Mouse (Mus musculus) heart, postnatal 10 days (tissue): Measurements from ENCODE around the gene Egfl6. TPM values are rescaled to one million over a fixed set of nuclear protein-coding genes. Genes with fewer than 3 reads are reported as not detected.

ENCODE experiments used
- DNase-seq, 2 experiments: peaks; one replicate each; pipeline ENCODE4 v3.0.0; 2021
- intact Hi-C: fragments of 180-260 bp; cut with DNase I; formaldehyde crosslinking; loops from one replicate; pipeline ENCODE4 v1.15.1; 2025
- total RNA-seq, 2 experiments: library from RNA; stranded (reverse); gene quantifications; 2 replicates each; pipeline ENCODE4 v1.2.3; 2021

Gene Egfl6
- total RNA-seq, 2 experiments from 2014 or later: 0.79 to 0.82 TPM

- peak; percentile 35 to 41 for DNase-seq
- intact Hi-C loops: loop anchor here (10.0 kb wide), 1 partner anchor 716 kb away; no protein-coding TSS in a partner anchor
Measured at GRCm38 (mm10) chrX:166518345-166518744, 67.2 kb downstream of the Egfl6 start, which contains the start of gene Tceanc. TSS of gene Tceanc (minus strand) at chrX:166518567.

DNA sequence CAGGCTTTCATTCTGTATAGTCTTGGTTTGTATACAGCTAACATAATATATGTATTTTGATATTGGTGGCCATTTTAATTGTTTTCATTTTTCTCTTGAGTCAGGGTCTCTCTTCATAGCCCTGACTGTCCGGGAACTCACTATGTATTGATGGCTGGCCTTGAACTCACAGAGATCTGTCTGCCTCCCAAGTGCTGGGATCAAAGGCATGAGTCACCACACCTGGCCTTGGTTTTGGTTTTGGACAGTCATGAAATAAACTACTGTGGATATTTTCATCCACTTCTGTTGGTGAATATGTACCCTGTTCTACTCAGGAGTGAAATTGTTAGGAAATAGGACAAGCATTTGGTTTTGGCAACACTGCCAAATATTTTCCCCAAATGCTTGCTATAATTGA is 68.9 kb downstream of the Egfl6 start:
- DNase-seq: no peak
- intact Hi-C loops: loop anchor here (10.0 kb wide), 1 partner anchor 718 kb away; no protein-coding TSS in a partner anchor

DNA sequence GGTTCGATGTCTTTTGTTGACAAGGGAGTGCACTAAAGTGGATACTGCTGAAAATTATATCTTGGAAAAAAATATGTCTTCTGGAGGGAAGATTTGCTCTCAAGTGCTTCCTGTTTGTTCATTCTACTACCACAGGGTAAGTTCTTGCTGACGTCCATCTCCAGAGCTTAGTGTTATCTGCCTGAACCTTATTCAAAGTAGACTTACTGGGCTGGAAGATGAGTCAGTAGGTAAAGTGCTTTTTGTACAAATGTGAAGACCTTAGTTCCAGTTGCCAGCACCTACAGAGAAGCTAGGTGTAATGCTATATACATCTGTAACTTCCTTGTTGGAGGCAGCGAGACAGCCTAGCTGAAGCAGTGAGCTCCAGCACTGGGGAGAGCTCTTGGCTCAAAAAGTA is 69.6 kb downstream of the Egfl6 start:
- intact Hi-C loops: loop anchor here (10.0 kb wide), 1 partner anchor 719 kb away; no protein-coding TSS in a partner anchor
- no peak for DNase-seq

DNA sequence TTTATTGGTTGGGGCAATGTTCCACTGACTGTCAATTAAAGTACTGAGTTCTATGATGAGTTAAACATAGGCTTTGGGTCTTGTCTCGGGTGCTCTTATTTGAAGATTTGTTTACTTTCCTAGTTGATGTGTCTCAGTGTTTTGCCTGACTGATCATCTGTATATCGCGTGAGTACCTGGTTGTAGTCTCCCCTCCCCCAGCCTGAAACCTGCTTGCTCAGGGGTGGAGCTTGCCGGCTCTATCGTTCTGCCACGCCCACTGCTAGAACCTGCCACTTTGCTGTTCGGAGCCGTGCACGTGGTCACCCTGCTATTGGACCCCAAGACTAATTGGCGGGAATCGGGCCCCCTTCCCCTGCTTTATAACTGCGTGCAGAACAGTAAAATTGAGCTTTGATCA is 71.5 kb downstream of the Egfl6 start:
- peak in 1 of 2 experiments; percentile 6 for DNase-seq
- intact Hi-C loops: loop anchor here (5.0 to 10.0 kb wide), 4 partner anchors 72 to 721 kb away; partner anchors contain the start of genes Gemin8, Ofd1 and Trappc2

DNA sequence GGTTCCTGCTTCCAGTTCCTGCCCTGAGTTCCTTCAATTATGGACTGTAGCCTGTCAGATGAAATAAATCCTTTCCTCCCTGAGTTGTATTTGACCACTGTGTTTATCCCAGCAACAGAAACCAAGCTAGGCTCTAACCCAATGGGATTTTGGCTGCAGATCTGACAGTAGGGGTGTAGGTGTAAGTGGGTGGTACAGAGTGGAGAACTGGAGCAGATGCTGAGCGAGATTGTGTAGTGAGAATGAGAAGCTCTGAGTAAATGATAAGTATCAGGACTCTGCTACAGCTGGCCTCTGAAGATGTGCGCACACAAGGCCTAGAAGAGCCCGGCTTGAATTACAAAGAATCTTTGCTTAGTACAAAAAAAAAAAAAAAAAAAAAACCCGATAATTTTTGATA is 73.4 kb downstream of the Egfl6 start:
- no peak for DNase-seq
- intact Hi-C loops: loop anchor here (5.0 to 10.0 kb wide), 4 partner anchors 70 to 723 kb away; partner anchors contain the start of genes Gemin8, Ofd1 and Trappc2

- intact Hi-C loops: loop anchor here (5.0 to 10.0 kb wide), 4 partner anchors 69 to 724 kb away; partner anchors contain the start of genes Gemin8, Ofd1 and Trappc2
- no peak for DNase-seq
Measured at GRCm38 (mm10) chrX:166511107-166511506, 74.4 kb downstream of the Egfl6 start.

DNA sequence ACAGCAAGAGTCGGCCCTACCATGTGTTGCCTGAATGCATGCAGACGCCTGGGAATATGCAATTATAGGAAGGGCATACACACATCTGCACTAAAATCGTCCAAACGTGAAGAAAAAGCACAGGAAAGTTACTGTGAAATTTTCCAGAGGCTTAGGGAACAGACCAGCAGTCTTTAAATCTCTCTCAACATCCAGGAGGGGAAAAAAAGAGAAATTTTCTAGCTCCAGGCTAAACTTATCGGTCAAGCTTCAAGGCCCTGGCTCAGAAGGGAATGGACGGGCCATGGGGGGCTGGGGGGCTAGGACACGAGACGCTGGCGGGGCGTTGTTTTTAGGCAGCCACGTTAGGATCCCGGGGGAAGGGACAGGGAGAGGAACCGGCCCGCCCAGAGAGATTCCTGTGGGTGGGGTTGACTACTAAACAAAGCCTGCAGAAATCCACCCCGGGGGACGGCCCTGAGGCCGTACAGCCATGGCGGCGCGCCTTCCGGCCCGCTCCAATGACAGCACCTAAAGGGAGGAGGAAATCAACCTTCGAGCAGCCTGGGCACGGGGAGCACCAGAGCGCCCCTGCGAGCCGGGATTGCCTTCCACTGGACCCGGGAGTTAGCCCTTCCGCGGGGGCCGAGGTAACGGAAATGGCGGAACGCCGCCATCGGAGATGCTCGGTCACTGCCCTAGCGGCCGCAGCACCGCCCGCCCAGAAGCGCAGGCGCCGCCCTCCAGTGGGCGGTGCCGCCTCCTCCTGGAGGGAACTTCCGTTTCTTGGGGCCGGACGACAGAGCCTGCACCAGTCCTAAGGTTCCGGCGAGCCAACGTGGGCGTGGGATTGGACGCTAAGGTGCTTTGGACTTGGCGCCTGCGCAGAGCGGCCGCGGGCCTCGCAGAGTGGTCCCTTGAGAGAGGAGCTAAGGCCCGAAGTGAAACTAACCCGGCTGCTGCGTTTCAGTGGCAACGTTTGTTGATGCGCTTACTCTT is 75.5 kb downstream of the Egfl6 start:
- intact Hi-C loops: loop anchor here (5.0 to 10.0 kb wide), 4 partner anchors 68 to 725 kb away; partner anchors contain the start of genes Gemin8, Ofd1 and Trappc2
- DNase-seq: peak; percentile 94

DNA sequence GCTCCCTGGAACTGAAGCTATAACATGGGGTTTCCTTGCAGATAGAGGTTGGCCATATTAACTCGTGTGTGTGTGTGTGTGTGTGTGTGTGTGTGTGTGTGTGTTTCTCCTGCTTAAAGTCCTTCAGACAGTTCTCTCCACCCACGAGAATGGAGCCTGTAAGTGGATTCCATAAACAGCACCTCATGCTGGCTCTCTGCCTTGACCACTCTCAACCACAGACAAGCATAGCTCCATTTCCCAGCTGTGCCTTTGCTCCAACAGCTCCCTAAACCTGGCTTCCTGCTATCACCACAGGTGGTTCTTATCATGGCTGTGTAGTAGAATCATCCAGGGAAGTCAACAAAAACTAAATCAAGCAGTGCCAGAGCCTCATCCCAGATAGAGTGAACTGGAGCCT is 81.1 kb downstream of the Egfl6 start:
- intact Hi-C loops: no loop called here
- DNase-seq: peak in 1 of 2 experiments; percentile 7

DNA sequence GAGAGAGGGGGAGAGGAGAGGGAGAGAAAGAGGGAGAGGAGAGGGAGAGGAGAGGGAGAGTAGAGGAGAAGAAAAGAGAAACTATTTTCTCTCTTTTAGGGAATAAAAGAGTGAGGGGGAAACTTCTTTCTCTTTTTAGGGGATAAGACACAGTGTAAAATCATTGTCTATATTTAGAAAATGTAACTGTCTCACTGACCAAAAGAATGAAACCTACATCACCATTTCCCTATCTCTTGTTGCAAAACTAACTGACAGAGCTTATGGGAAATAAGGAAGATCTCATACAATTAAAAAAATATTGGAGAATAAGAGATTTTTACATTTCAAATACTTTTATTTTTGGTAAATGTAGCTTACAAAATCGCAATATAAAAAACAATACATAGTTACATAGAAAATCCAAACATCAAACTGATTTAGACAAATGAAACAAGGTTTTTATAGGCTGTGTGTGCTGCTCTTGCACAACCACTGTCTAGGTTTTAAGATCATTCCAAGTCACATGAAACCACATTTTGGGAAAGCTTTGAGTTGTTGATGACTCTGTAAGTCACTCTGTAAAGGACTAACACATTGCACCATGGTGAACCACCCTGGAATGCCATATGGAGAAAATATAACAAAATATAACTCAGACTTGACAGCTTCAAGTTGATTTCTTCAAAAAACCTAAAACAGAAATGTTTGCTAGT is 85.9 kb downstream of the Egfl6 start:
- DNase-seq: no peak
- intact Hi-C loops: no loop called here

GRCm38 (mm10) chrX:166497771-166498170 is 87.7 kb downstream of the Egfl6 start:
- intact Hi-C loops: no loop called here
- no peak for DNase-seq

DNA sequence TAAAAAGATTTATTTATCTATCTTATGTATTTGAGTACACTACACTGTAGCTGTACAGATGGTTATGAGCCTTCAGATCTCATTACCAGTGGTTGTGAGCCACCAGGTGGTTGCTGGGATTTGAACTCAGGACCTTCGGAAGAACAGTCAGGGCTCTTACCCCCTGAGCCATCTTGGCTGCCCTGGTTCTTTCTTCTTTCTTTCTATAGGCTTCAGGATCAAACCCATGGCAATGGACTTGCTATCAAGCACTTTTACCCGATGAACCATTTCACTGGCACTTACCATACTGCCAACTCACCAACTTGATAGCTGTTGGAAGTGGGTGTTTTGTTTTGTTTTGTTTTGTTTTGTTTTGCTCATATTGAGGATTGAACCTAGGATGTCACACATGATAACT is 90.5 kb downstream of the Egfl6 start:
- DNase-seq: no peak
- intact Hi-C loops: no loop called here

GRCm38 (mm10) chrX:166479365-166479983 is 106.0 kb downstream of the Egfl6 start, which contains the start of gene Rab9:
TSS of gene Rab9 (minus strand) at chrX:166479867.
- intact Hi-C loops: no loop called here
- peak; percentile 93 for DNase-seq

- intact Hi-C loops: no loop called here
- DNase-seq: peak; percentile 12
Measured at GRCm38 (mm10) chrX:166478631-166479364, 106.7 kb downstream of the Egfl6 start.

DNA sequence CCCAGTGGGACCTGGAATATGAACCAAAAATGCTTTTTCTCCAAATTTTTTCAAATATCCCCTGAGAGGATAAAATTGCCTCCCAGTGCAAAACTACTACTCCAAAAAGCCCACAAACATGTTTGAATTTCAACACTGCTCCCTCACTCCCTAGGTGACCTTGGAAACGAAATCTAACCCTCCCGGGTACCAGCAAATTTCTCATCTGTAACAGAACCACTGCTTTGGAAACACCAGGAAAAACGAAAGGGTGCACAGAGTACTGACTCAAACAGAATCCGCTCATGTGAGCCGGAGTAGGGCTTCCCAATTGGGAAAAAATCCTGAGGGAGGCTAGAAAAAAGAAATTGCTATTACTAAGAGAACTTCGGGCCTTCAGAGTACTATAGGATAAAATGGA is 108.1 kb downstream of the Egfl6 start:
- no peak for DNase-seq
- intact Hi-C loops: no loop called here

Other genes with a start within 250 kb of the Egfl6 start
- 10 to 100 TPM; 15.8 to 16.4 TPM for gene Trappc2, start 145.1 kb downstream of the Egfl6 start, total RNA-seq
- gene Ofd1, start 145.0 kb downstream of the Egfl6 start, total RNA-seq: 1 to 10 TPM; 5.0 to 5.7 TPM
- 10 to 100 TPM; 26.9 to 28.1 TPM for gene Rab9, start 105.9 kb downstream of the Egfl6 start, total RNA-seq
- gene Tceanc, start 67.2 kb downstream of the Egfl6 start, total RNA-seq: 1 to 10 TPM; 2.7 to 3.5 TPM